Mouse (Mus musculus) heart, embryonic 14.5 days (tissue): Measurements from ENCODE around the gene Rack1. TPM values are rescaled to one million over a fixed set of nuclear protein-coding genes. Genes with fewer than 3 reads are reported as not detected.

Source experiments
- ATAC-seq: fragments of 200-750 bp; cut with Nextera tagmentation; 2 replicates; pipeline ENCODE4 v1.8.0; 2017; ENCODE audit warnings: low read depth, moderate TSS enrichment; ENCODE audit not compliant: insufficient number of reproducible peaks, insufficient read depth, low FRiP score
- H3K27ac ChIP-seq, 2 experiments: fragments of 200-500 bp in 1 of 2; fragments of 300-500 bp in 1 of 2; sonication (generic) in 1 of 2; replicated peaks in 1 of 2; 2 replicates each; pipeline ENCODE4 v1.5.1; 2012 to 2014; ENCODE audit warnings: low read depth in 2 of 2, low read length in 2 of 2, control low read depth in 1 of 2, mild to moderate bottlenecking in 1 of 2, mixed read lengths in 1 of 2; ENCODE audit not compliant: control insufficient read depth in 1 of 2, insufficient read depth in 1 of 2
- H3K27me3 ChIP-seq: fragments of 300-500 bp; sonication (generic); 2 replicates; pipeline ENCODE4 v1.6.1; 2014; ENCODE audit warnings: mild to moderate bottlenecking, low read length, control low read depth; ENCODE audit not compliant: control insufficient read depth, insufficient read depth
- H3K36me3 ChIP-seq: fragments of 300-500 bp; sonication (generic); 2 replicates; pipeline ENCODE4 v1.6.1; 2014; ENCODE audit warnings: mild to moderate bottlenecking, control low read depth, low read length, mixed read lengths; ENCODE audit not compliant: control insufficient read depth, insufficient read depth
- H3K4me1 ChIP-seq, 2 experiments: fragments of 200-500 bp in 1 of 2; fragments of 300-500 bp in 1 of 2; sonication (generic) in 1 of 2; 2 replicates each; pipeline ENCODE4 v1.6.1; 2012 to 2014; ENCODE audit warnings: low read length in 2 of 2, control low read depth in 1 of 2, mixed read lengths in 1 of 2; ENCODE audit not compliant: control insufficient read depth in 2 of 2, insufficient read depth in 2 of 2
- H3K4me2 ChIP-seq: fragments of 300-500 bp; sonication (generic); 2 replicates; pipeline ENCODE4 v1.6.1; 2014; ENCODE audit warnings: mild to moderate bottlenecking, low read length
- H3K4me3 ChIP-seq, 2 experiments: fragments of 200-500 bp in 1 of 2; fragments of 300-500 bp in 1 of 2; sonication (generic) in 1 of 2; 2 replicates each; pipeline ENCODE4 v1.5.1; 2012 to 2014; ENCODE audit warnings: low read length in 2 of 2, mild to moderate bottlenecking in 2 of 2, control low read depth in 1 of 2, low read depth in 1 of 2, moderate library complexity in 1 of 2; ENCODE audit not compliant: control insufficient read depth in 1 of 2, insufficient read depth in 1 of 2
- H3K9ac ChIP-seq: fragments of 300-500 bp; sonication (generic); 2 replicates; pipeline ENCODE4 v1.6.1; 2014; ENCODE audit warnings: mild to moderate bottlenecking, low read length
- H3K9me3 ChIP-seq: fragments of 300-500 bp; sonication (generic); 2 replicates; pipeline ENCODE4 v1.6.1; 2016; ENCODE audit warnings: low read length, control low read depth; ENCODE audit not compliant: control insufficient read depth
- WGBS: fragments of 180-500 bp; shearing (Covaris S2); extraction: QIAGEN DNeasy Blood & Tissue Kit; methylation state at CpG from one replicate; pipeline ENCODE4 v1.1.7; 2014; 5-methylcytosine and 5-hydroxymethylcytosine counted together
- polyA plus RNA-seq: library from polyadenylated mRNA; unstranded; fragments of >200 nt; fragmentation: Nextera tagmentation; extraction: Ambion mirVana; gene quantifications from 2 replicates; pipeline ENCODE4 v1.2.1, GENCODE M21; 2014

The Rack1 gene
- polyA plus RNA-seq, 1 experiment from 2014 or later: 512 TPM

GRCm38 (mm10) chr11:48806856-48807562, 6.9 kb downstream of the Rack1 start:
- H3K27ac ChIP-seq: no peak overlapping the region; a peak in 1 of 4 replicates
- H3K27me3 ChIP-seq: no peaks in the 10 kb centered on the region
- peaks cover 100% of the 10 kb centered on the region for H3K36me3 ChIP-seq
- peaks cover 0 to 7% of the 10 kb centered on the region in 2 experiments; a peak in 2 of 4 replicates for H3K4me1 ChIP-seq
- no peak overlapping the region for H3K4me3 ChIP-seq
- 60% methylated on average over 21 of the region's 21 CpGs for WGBS
- no peak overlapping the region for H3K4me2 ChIP-seq
- H3K9ac ChIP-seq: no peak overlapping the region
- peak; percentile 27; the same call in 1 of the 2 replicates for ATAC-seq
- H3K9me3 ChIP-seq: no peaks in the 10 kb centered on the region

GRCm38 (mm10) chr11:48807563-48808303, 7.6 kb downstream of the Rack1 start:
- no peak overlapping the region for H3K27ac ChIP-seq
- 0 out of 2 replicates have a peak, but pooled peaks have one; percentile 29 for ATAC-seq
- H3K4me1 ChIP-seq: 0 out of 4 replicates have a peak, but pooled peaks cover 0 to 2% of the 10 kb centered on the region in 2 experiments
- no peaks in the 10 kb centered on the region for H3K9me3 ChIP-seq
- no peak overlapping the region for H3K4me2 ChIP-seq
- no peaks in the 10 kb centered on the region for H3K27me3 ChIP-seq
- 58% methylated on average over 14 of the region's 14 CpGs for WGBS
- no peak overlapping the region for H3K9ac ChIP-seq
- H3K4me3 ChIP-seq: no peak overlapping the region
- peaks cover 100% of the 10 kb centered on the region for H3K36me3 ChIP-seq

GRCm38 (mm10) chr11:48808304-48808646, 8.1 kb downstream of the Rack1 start:
- no peak for ATAC-seq
- no peak overlapping the region for H3K9ac ChIP-seq
- H3K27ac ChIP-seq: no peak overlapping the region
- H3K36me3 ChIP-seq: peaks cover 99% of the 10 kb centered on the region
- no peak overlapping the region for H3K4me2 ChIP-seq
- H3K4me3 ChIP-seq: no peak overlapping the region
- H3K9me3 ChIP-seq: no peaks in the 10 kb centered on the region
- no peaks in the 10 kb centered on the region for H3K27me3 ChIP-seq
- 0 out of 4 replicates have a peak, but pooled peaks cover 0 to 2% of the 10 kb centered on the region in 2 experiments for H3K4me1 ChIP-seq

- H3K9me3 ChIP-seq: no peaks in the 10 kb centered on the region
- no peak overlapping the region for H3K27ac ChIP-seq
- WGBS: 66% methylated on average over 16 of the region's 16 CpGs
- H3K4me1 ChIP-seq: 0 out of 4 replicates have a peak, but pooled peaks cover 0 to 2% of the 10 kb centered on the region in 2 experiments
- ATAC-seq: no peak
- peaks cover 99% of the 10 kb centered on the region for H3K36me3 ChIP-seq
- no peak overlapping the region for H3K4me3 ChIP-seq
- no peaks in the 10 kb centered on the region for H3K27me3 ChIP-seq
- no peak overlapping the region for H3K9ac ChIP-seq
- no peak overlapping the region for H3K4me2 ChIP-seq
Observed at GRCm38 (mm10) chr11:48808737-48809433, 8.8 kb downstream of the Rack1 start.

GRCm38 (mm10) chr11:48809434-48809830, 9.3 kb downstream of the Rack1 start:
- Histone ChIP-seq H3K27me3 (no peaks in the 10 kb centered on the region), H3K4me3 (no peak overlapping the region)
- 43% methylated on average over 4 of the region's 4 CpGs for WGBS

GRCm38 (mm10) chr11:48810142-48810541, 10.0 kb downstream of the Rack1 start:
- H3K4me3 ChIP-seq: no peak overlapping the region
- no peak overlapping the region for H3K9ac ChIP-seq
- peaks cover 96% of the 10 kb centered on the region for H3K36me3 ChIP-seq
- peaks cover 0 to 3% of the 10 kb centered on the region in 2 experiments; a peak in 1 of 4 replicates for H3K4me1 ChIP-seq
- no peak overlapping the region for H3K4me2 ChIP-seq
- H3K27me3 ChIP-seq: no peaks in the 10 kb centered on the region
- H3K9me3 ChIP-seq: no peaks in the 10 kb centered on the region
- no peak for ATAC-seq
- H3K27ac ChIP-seq: no peak overlapping the region
- WGBS: 73% methylated on average over 2 of the region's 2 CpGs

More at GRCm38 (mm10) chr11:48809434-48809830, 9.3 kb downstream of the Rack1 start:
- Histone ChIP-seq H3K9ac (no peak overlapping the region), H3K4me2 (no peak overlapping the region), H3K4me1 (0 out of 4 replicates have a peak, but pooled peaks cover 0 to 2% of the 10 kb centered on the region in 2 experiments), H3K27ac (no peak overlapping the region), H3K9me3 (no peaks in the 10 kb centered on the region), H3K36me3 (peaks cover 97% of the 10 kb centered on the region)
- no peak for ATAC-seq

GRCm38 (mm10) chr11:48813782-48814181, 13.7 kb downstream of the Rack1 start:
- Histone ChIP-seq H3K9me3 (no peaks in the 10 kb centered on the region), H3K4me3 (no peak overlapping the region), H3K4me2 (no peak overlapping the region), H3K27me3 (no peaks in the 10 kb centered on the region), H3K36me3 (peaks cover 66% of the 10 kb centered on the region), H3K4me1 (peaks cover 7 to 16% of the 10 kb centered on the region in 2 experiments), H3K9ac (no peak overlapping the region), H3K27ac (no peak overlapping the region)
- ATAC-seq: no peak
